Mouse (Mus musculus) gastrocnemius, adult 18-20 months (tissue): ENCODE results near the gene Amacr. TPM values are rescaled to one million over a fixed set of nuclear protein-coding genes. Genes with fewer than 3 reads are reported as not detected.
"Not testable (repeated sequence)": the region's sequence is repeated elsewhere in the genome, so short reads cannot be mapped to it uniquely, and the experiment has no call there.

ENCODE experiments used
- DNase-seq: peaks from one replicate; pipeline ENCODE4 v3.0.0; 2021; ENCODE audit warnings: low spot score
- total RNA-seq, 2 experiments: library from RNA; stranded (reverse); gene quantifications; 2 replicates each; pipeline ENCODE4 v1.2.3; 2021

Amacr gene
- total RNA-seq, 2 experiments from 2014 or later, result 16.7 to 17.0 TPM

DNA sequence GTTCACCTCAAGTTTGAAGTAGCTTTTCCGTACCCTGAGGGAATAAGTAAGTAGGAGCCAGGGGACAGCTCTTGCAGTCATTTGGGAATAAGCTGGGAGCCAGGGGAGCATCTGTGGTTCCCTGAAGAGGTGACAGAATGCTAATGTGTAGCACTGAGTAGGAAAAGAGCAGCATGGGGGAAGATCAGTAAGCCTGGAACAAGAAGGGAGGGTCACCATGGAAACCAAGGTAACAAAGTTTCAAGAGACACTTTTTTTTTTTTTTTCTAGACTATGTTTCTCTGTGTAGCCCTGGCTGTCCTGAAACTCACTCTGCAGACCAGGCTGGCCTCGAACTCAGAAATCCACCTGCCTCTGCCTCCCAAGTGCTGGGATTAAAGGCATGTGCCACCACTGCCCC lies 4.9 kb downstream of the Amacr start:
- not testable (repeated sequence) for DNase-seq

DNA sequence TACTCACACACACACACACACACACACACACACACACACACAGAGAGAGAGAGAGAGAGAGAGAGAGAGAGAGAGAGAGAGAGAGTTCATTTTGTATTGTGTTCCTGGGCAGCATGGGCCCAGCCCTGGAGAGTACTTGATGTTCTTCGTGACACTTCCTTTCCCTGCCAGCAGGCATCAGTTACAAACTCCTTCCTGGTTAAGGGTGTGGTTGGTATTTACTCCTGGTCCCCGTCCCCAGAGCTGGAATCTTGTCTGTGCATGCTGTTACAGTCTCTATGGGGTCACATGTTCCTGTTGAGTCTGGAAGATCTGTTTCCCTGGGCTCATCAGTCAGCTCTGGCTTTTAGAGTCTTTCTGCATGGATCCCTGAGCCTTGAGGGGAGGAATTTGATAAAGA lies 8.9 kb downstream of the Amacr start:
- DNase-seq, result peak; percentile 22

DNA sequence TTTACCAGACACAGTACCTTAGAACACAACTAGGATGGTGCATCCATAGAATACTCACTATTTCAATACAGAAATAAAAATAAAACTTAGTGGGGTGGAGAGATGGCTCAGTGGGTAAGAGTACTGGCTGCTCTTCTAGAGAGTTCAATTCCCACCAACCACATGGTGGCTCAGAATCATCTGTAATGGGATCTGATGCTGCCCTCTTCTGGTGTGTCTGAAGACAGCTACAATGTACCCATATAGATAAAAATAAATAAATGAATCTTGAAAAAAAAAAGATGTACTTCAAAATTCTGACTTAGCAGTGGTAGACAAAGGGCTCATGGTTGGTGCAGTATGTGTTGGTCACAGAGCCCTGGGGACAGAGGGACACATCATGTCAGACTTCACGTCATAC lies 10.0 kb downstream of the Amacr start:
- no peak for DNase-seq

DNA sequence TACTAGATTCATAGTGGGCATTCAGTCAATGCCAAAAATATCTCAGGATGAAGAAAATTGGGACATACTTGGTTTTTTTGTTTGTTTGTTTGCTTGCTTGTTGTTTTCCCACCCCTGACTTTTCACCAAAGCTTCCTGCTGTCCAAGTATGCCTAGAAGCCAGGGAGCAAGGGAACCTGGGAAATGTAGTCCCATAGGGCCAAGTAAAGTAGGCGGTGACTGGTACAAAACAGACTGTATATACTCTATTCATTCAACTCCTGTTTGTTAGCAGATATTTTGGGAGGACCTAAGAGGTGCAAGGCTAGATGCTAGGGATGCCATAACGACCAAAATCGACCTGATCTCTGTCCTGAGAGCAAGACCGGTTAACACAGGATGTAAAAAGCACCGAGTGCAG lies 18.3 kb downstream of the Amacr start:
- no peak for DNase-seq

DNA sequence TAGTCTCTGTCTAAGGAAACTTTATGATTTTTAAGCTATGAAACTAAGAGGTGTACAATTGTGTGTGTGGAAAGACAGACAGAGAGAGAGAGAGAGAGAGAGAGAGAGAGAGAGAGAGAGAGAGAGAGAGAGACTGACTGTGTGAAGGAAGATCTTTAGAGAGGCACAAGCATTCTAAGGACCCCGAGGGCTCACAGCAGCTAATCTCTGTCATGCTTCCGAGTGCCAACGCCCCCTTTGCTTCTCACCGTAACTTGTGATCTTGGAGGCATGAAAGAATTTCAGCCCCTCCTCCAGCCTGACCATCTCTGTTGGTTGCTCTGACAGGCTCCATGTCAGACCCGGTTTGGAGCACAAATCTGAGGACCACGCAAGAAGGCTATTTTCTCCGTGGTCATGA lies 18.9 kb downstream of the Amacr start, which contains the start of gene Slc45a2:
Gene Slc45a2 (plus strand): TSS at position 301 of the 400 bp plus-strand sequence.
- DNase-seq, result no peak

DNA sequence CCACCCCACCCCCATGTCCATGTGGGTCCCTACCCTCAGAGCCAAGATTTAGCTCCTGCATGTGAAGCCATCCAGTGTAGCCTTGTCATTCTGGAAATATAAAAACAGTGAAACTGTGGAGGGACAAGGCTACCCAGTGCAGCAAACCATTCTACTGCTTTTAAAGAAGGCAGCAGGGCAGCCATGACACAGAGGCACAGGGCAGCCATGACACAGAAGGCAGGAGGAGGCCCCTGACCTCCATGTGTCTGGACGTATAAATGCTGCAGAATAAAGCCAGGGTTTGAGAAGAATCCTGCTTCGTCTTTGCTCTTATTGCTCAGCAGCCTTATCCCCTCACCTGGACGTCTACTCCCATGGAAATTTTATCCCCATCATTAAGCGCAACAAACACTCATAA lies 22.2 kb downstream of the Amacr start:
- DNase-seq, result no peak

DNA sequence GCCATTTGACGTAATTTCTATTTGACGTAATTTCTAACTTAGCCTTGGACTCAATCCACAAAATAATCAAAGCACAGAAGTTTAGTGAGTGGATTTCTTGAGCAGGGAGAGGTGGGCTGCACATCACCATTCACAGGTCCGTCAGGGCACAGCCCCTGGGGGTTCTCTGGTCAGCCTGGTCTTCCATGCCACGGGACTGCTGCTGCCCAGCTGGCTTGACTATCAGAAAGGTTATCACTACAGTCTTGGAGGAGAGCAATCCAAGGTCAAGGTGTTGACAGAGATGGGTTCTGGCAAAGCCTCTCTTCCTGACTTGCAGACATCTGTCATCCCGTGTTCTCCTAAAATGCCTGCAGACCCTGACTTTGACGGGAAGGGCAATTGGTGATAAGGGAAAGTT lies 23.1 kb downstream of the Amacr start:
- DNase-seq, result no peak

DNA sequence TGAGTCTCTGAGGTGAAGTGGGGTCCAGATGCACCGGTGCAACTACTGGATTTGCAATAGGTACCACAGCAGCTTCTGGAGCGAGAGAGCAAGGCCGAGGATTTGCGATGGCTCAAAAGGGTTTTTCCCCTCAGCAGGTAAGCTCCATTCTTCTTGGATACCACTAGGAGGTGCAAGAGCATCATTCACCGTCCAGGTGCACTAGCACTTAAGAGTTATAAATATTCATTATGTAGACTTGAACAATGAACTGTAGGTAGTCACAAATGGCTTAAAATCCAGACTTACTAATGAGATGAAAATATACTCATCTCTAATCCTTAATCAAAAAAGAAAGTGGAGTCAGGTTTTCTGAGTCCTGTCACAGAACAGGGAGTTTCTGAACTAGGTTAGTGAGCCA lies 27.2 kb downstream of the Amacr start:
- no peak for DNase-seq

DNA sequence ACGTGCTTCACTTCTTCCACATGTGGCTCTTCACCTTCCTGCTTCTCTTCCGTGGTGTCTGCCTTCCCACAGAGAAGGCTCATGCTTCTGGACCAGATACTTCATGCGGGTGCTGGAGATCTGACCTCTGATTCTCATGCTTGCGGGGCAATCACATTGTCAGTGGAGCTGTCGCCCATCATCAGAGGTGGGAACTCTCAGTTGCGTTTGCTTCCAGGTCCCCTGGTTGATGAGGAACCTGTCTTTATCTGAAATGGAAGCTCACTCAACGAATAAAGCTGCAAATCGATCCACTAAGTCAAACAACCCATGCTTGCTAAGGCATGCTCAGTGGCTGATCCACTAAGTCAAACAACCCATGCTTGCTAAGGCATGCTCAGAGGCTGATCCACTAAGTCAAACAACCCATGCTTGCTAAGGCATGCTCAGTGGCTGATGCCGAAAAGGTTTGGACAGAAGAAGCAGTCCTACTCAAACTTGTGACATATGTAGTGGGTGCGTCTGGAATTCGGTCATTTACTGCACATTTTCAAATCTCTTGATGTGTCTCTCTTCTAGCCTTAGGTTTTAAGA lies 29.5 kb downstream of the Amacr start:
- DNase-seq, result no peak

DNA sequence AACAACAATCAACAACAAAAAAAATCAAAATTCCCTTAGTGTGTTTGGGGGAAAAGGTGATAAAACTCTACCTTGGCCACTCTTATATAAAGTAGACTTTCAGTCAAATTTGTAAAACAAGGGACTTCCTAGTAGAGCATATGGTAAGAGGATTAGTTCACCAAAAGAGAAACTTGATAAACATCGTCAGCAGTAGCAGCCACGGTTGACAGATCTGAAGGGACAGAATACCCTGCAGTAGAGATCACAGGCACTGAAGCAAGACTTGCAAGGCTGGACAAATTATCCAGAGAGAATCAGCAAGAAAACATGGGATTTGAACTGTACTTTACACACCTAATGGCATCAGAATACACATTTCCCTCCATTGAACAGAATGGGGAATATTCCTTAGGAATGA lies 33.4 kb downstream of the Amacr start:
- no peak for DNase-seq

DNA sequence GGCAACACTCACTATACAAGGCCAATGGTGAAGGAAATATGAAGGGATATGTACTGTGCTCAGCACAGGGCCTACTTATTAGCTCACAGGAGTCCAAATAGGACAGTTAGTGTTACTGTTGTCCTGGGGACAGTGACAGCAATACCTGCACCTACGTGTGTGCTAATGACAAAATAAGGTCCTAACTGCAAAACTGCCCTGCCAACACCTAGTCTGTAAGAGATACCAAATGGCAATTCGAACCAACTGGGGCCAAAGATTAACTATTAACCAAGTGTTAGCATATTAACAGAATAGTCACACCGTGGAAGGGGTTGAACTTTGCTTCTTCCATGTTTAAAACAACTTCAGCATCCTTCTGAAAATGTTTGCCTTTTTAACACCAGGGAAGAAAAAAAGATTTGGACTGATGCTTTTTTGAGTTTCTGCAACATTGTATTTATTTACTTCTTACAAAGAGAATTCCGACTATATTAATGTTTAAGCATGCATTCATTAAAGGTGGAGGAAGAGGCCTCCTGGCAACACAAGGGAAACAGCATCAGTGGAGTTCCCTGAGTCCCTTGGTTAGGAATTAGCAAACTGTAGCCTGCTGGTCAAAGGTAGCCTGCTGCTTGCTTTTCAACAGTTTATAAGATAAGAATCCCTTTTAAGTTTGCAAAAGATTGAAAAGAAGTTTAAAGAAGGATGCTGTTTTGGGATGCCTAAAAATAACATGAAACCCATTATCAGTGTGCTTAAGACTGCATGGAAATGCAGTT lies 45.4 kb downstream of the Amacr start:
- no peak for DNase-seq

DNA sequence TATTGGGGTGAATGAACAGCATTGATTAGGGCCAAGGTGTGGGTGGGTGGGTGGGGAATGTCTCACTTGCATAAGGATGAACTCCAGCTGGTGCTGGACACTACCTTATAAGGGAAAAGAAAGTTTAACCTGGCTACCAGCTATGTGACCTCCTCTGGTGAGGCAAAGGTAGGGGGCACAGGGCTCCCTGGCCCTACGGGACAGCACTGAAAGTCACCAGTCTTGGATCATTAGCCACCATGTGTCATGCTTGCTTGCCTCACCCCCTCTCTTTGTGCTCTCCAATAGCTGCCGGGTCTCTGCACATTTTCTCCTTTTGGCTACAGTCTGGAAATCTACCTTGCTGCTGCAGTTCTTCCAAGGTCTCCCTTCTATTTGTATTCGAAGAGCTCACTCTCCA lies 48.6 kb downstream of the Amacr start:
- no peak for DNase-seq

DNA sequence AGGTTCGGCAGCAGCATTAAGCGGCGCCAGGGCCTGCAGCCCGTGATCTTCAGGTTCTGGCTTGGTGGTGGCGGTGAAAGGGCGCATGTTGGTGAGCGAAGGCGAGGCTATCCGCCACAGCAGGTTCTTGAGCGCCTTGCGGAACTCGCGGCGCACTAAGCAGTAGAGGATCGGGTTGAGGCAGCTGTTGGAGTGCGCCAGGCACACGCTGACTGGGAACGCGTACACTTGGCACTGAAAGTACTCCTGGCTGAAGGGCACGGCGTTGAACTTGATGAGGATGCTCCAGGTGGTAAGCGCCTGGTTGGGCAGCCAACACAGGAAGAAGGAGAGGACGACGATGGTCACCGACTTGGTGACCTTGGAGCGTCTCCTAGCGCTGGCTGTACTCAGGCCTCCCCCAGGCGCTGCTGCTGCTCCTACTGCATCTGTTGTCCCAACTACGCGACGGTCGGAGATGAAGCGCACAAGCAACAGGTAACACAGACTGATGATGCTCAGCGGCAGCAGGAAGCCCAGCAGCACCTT lies 54.5 kb downstream of the Amacr start:
- no peak for DNase-seq

DNA sequence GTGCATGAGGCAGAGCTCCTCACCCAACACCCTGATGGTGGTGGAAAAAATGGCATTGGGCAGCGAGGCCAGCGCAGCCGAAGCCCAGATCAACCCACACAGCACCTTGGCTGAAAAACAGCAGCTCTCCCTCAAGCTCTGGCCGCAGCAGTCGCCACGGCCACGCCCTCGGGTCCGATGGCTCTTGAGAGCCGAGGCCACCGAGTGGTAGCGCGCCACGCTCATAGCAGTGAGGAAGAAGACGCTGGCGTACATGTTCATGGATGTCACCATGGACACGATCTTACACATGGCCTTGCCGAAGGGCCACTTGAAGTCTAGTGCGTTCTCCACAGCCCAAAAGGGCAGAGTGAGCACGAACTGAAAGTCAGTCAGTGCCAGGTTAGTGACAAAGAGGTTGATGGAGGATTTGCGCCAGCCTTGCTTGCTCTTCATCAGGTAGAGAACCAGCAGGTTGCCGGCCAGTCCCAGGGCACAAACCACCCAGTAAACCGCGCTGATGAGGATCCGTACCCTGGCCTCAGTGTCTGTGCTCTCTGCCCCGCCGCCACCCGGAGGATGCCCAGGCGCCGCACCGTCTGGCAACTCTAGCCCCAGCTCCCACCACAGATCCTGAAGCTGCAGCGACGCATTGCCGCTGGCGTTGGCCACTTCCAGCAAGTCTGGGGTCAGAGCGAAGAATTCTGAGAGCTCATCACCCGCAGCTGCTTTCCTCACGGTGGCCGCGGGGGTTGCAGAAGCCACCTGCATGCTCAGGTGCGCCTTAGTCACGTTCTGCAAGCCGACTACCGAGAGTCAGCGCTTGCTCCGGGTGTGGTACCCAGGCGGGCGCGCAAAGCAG lies 55.2 kb downstream of the Amacr start:
- no peak for DNase-seq

DNA sequence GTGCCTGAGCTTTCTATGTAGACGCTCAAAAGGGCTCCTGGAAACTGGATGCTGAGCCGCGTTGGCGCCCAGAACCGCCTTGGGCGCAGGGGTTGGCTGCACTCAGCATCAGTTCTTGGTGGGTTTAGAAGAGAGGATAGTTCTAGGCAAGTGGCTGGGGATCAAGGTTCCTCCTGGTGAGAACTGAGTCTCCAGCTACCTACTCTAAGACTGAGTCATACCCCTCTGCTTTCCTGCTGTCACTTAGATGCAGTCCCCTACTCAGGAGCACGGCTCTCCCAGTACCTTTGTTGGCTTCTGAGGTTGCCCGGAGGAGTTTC lies 55.8 kb downstream of the Amacr start:
- no peak for DNase-seq

DNA sequence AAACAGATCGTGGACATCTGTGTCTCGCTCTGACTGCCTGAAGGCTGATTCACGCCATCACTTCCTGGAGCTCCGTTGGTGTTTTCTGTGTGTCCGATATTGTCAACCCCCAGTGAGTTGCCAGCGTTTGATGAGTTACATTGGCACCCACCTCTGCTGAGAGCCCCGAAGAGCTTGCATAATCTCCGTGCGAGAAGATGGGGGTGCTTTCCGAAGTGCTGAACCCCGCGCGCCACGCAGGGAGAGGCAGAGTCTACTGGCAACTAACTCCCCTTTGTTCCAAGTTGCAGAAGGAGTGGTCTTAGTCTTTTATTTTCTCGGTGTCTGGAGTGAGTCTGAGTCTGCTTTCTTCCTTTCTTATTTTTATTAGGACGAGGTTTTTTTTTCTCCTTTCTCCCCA lies 56.2 kb downstream of the Amacr start, which contains the start of gene Rxfp3:
Gene Rxfp3 (minus strand): TSS at position 281 of the 400 bp plus-strand sequence.
- no peak for DNase-seq

DNA sequence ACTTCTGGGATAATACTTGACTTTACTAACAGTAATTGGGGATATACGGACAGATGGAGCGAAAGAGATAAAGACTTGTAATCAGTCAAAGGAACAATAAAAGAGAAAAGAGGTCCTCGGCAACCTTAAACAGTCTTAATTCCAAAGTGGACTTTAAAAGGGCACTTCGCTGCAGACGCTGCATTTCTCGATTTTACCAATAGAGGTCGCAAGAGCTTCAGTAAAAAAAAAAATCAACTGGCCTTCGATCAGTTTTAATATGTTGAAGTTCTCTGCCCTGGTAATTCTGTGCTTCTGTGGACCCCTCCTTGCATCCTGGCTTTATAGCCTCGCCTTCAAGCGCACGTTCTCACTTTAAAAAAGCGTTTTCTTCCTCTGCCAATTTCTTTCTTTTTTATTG lies 56.9 kb downstream of the Amacr start:
- DNase-seq, result peak; percentile 49

DNA sequence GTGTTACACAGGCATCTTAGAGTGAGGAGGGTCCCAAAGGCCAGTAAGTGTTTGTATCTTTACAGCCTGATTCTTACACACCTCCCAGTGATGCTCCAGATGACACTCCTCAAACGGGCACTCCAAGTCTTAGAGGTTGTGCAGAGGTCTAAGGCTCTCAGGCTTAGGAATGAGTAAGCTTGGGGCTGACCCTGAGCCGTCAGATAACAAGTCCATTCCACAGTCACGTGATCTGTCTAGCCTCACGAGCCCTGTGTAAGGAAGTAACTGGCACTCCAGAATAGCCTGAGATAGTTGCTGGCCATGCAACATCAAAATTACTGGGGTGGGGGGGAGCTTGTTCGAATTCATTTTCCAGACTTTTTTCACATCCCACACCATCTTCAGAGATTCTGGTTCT lies 58.5 kb downstream of the Amacr start:
- DNase-seq, result no peak

DNA sequence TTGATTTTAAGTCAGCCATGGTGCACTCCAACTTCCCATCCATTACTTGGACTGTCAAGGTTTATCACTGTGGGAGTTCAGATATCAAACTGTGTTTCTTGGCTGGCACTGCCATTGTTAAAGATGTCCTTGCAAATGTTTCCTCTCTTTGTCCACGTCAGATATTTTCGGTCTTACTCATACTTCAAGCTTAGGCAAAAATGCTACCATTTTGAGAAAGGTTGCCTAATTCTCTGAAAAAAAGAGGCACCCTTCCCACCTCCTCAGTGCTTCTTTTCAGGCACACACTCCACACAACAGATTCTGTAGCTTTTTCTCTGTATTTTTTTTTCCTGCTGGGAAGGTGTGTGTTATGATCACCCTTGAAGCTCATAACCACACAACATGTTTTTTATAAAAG lies 59.7 kb downstream of the Amacr start:
- no peak for DNase-seq

DNA sequence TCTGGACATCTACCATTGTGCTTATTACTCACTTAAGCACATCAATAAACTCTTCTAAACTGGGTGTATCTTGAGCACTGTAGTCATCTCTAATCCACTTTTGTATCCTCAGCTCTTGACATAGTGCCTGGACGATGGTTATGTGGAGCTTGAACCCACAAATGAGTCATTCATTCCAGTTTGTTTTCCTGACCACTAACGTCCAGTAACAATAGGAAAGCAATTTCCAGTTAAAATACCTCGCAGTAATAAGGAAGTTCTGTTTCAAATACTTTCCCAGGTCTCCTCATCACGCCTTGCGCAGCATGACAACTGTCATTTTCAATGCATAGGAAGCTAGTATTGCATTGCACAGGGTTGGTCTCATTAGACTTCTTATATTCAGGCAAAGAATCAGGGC lies 61.3 kb downstream of the Amacr start:
- DNase-seq, result no peak
